Mouse (Mus musculus) mouse trophoblast stem cell (cell line): ENCODE data around the gene Cdc42ep4.

ENCODE experiments used
- in situ Hi-C, 2 experiments: fragments of 300-500 bp; cut with MseI, MboI; formaldehyde crosslinking; loops; 2 replicates in 1 of 2; 3 replicates in 1 of 2; pipeline ENCODE4 v1.15.1; 2025

The Cdc42ep4 gene

DNA sequence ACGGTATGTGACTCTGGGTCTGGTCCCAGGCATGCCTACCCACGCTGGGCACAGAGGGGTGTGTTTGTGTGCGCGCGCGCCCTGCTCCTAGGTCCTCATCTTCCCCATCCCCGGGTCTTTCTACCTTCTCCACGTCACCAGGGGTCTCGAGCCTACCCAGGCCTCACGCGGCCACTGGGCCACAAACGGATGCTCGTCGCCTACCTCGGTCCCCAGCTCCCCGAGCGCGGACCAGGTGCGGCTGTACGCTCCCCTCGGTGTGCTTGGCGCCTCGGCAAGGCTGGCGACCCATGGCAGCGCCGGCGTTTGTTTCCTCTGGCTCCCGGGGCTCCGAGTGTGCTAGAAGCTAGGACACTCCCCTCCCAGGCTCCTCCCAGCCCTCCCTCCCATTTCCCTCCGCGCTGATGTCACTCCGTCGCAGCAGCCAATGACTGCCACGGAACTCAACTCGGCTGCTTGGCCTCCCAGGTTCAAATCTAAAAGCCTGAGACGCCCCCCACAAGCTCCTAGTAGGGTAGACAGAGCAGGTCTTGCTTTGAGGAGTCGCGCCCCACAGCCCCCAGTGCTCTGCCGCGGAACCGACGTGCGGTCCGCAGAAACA, at the start of gene Cdc42ep4:
Gene Cdc42ep4 (minus strand): TSS at position 398 of the 601 bp plus-strand sequence.
- in situ Hi-C loops, result no loop called here

- in situ Hi-C loops, result no loop called here
Observed at GRCm38 (mm10) chr11:113800026-113800425, 48.3 kb upstream of the Cdc42ep4 start.

GRCm38 (mm10) chr11:113799041-113799447, 47.4 kb upstream of the Cdc42ep4 start:
- in situ Hi-C loops, result no loop called here

GRCm38 (mm10) chr11:113798011-113798410, 46.3 kb upstream of the Cdc42ep4 start:
- in situ Hi-C loops, result no loop called here

DNA sequence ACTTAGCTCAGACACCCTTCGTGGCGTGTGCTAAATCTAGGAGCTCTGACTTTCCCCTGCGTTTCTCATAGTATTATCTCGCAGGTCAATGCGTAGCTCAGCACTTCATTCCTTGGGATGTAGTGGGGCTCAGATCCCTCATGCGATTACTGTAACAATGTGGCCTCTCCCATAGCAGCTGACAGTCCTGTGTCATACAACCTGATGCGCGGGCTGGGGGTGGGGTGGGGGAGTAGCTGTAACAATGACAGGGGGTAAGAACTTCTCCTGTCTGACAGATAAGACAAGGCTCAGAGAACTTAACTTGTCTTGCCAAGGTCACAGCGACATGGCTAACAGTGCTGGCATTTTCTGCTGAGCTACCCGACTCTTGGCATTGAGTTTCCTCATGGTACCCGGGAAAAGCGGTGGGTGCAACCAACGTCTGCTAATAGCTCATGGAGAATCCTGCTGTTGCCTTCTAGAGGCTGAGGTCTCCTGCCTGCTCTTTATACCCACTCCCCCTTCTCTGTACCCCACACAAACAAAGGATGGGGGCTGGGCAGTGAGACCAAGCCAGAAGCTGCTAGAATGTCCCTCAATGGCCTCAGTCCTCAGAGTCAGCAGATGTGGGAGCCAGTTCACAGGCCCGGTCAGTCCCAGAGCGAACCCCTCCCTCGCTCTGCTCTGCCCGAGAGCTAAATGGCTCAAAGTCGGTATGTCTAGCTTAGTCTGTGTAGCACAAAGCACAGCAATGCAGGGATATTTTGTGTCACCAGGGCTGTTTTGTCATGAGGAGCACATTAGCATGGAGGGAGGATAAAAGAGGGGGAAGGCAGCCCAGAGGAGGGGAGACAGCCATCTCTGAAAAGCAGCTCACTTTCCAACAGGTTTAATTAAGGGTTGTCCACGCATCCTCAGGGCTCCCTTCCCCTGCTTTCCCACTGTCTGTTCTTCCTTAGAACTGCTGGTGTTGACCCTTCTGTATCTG, 45.6 kb upstream of the Cdc42ep4 start:
- in situ Hi-C loops, result no loop called here

DNA sequence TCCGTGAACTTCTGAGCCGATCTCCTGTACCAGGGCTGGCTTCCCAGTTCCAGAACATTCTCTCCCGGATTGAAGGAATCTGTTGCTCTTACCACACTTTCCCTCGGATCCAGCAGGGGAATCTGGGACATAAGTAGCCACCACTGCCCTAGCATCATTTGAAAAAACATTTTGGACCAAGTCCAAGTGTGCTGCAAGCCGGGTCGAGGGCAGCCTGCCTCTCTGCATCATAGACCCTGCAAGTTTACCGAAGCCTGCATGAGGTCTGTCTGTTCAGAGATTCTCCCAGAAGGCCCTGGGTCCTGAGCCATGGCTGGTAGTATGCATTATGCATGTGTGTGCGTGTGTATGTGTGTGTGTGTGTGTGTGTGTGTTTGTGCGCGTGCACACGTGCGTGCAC, 44.2 kb upstream of the Cdc42ep4 start:
- in situ Hi-C loops, result no loop called here

GRCm38 (mm10) chr11:113791357-113792215, 39.9 kb upstream of the Cdc42ep4 start:
- in situ Hi-C loops, result no loop called here

GRCm38 (mm10) chr11:113789101-113789500, 37.4 kb upstream of the Cdc42ep4 start:
- in situ Hi-C loops, result no loop called here

- in situ Hi-C loops, result no loop called here
Observed at GRCm38 (mm10) chr11:113788183-113788789, 36.6 kb upstream of the Cdc42ep4 start.

- in situ Hi-C loops, result no loop called here
Observed at GRCm38 (mm10) chr11:113787432-113788182, 35.9 kb upstream of the Cdc42ep4 start.

- in situ Hi-C loops, result no loop called here
Observed at GRCm38 (mm10) chr11:113787009-113787408, 35.3 kb upstream of the Cdc42ep4 start.

GRCm38 (mm10) chr11:113786395-113786794, 34.7 kb upstream of the Cdc42ep4 start:
- in situ Hi-C loops, result no loop called here

DNA sequence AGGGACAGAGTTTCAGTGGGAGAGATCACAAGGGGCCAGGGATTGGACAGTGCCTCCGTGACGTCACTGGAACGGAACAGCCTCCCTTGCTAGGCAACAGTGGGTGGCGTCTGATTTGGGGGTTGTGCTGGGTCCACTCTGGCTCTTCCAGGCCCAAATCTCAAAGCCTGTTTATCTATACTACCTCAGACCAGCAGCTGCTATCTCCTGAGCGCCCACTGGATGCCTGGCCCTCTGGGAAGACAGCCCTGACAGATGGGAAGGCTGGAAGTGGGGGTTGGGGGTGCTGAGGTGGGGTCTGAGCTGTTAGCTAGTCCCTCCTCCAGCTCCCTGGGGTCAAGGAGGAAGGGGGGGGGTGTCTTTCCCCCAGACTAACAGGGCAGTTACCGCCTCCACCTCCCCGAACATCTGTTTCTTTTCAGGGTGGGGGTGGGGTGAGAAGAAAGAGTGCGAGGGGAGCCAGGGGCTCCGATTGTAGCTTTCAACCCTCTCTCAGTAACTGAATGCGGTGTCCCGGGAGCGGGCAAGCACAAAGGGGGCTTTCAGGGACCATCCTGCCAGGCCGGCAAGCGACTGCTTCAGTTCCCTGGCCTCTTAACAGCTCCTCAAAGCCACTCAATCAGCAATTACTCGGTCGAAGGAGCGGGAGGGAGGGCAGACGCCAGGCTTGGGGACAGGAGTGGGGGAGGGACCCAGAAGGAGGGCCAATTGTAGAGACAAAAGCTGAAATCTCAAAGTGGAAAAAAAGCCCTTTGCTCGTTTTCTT, 33.9 kb upstream of the Cdc42ep4 start:
- in situ Hi-C loops, result no loop called here

DNA sequence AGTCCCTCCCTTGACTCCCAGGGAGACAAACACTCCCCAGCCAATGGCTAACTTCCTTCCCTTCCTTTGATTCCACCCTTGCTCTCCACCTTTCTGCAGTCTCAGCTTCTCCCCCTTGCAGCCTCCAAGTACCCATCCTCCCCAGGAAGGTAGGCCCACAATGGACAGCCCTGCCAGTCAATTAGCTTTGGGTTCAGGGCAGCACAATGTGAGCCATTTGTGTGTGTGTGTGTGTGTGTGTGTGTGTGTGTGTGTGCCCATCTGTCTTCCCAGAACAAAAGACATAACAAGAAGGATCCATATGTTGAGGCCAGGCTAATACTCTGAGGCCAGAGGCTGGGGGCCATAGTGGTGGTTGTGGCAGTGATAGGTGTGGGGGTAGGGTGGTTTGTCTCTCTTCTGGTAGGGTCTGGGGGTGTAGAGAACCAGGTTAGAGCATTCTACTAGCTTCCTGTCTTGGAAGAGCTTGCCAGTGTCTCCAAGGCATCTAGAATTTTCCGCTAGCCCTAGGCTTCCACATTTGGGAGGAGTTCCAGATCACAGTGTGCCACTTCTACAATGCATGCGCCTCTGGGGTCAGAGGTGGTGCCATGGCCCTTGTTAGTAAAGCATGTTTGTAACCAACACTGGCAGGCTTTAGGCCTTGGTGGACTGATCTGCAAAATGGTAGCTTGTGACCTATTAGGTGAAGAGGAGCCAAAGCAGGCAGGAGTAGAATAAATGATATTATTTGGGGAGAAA, 33.1 kb upstream of the Cdc42ep4 start:
- in situ Hi-C loops, result no loop called here

DNA sequence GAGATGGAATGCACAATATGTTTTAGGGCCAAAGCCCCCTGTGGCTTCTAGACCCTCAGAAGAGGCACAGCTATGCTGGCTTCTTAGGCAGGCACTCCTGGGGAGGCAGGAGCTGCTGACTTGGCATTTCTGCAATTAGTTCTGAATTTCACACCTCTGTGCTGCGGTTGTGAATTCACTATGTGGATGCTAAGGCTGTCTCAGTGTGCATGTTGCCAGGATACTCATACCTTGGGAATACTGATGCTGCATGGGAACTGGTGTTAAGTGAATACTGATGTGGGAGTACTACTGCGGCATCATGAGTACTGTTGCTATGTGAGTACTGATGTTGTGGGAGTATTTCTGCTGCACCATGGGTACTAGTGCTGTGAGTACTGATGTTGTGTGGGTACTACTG, 30.8 kb upstream of the Cdc42ep4 start:
- in situ Hi-C loops, result no loop called here

GRCm38 (mm10) chr11:113782006-113782405, 30.3 kb upstream of the Cdc42ep4 start:
- in situ Hi-C loops, result no loop called here

DNA sequence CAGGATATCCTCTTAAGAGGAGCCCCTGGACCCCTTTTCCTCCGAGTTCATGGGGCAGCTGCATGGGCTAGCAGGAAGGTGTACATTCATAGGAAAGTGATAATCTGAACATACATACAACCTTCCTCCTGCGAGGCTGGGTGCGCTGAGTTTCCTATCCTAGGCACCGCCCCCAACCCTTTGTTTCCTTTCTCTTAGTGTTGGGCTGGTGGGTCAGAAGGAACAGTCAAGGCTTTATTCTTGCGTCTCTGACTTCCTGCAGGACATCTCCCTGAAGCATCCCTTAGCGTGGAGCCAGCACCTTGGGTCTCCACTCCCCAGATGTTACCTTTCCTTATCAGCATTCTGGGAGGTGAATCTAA, 28.0 kb upstream of the Cdc42ep4 start:
- in situ Hi-C loops, result no loop called here

GRCm38 (mm10) chr11:113778733-113779679, 27.3 kb upstream of the Cdc42ep4 start:
- in situ Hi-C loops, result no loop called here
